Mouse (Mus musculus): Measurements from ENCODE around the gene Gpr156. TPM values are rescaled to one million over a fixed set of nuclear protein-coding genes. Genes with fewer than 3 reads are reported as not detected.

Gpr156 gene
- polyA plus RNA-seq, 1 experiment from 2014 or later = 4.0 TPM

DNA sequence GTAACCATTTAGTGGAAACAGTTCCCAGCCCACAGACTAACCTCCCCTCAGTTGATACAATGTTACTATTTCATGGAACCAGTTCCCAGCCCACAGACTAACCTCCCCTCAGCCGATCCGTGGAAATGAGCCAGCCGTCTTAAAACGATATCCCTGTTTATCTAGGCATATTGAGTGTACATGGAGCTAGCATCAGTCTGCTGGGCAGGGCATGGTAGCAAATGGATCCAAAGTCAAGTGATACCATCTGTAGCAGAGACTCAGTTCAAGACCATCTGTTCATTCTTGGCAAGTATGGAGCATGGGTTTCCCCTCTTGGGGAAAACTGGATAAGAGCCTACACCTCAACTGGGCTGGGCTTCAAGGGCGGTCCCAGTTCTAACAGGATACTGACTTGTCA is 128.3 kb downstream of the Gpr156 start:
- 81% methylated on average over 5 of the region's 5 CpGs for WGBS
- Histone ChIP-seq H3K4me2 (no peak overlapping the region), H3K36me3 (no peaks in the 10 kb centered on the region), H3K27me3 (replicated peaks) (no peaks in the 10 kb centered on the region), H3K4me3 (replicated peaks) (no peak overlapping the region), H3K9me3 (replicated peaks) (no peaks in the 10 kb centered on the region), H3K4me1 (0 out of 2 replicates have a peak, but pooled peaks cover 4% of the 10 kb centered on the region), H3K9ac (replicated peaks) (no peak overlapping the region), H3K27ac (replicated peaks) (no peak overlapping the region)
- no peak for ATAC-seq (ENCODE audit: low FRiP score)

DNA sequence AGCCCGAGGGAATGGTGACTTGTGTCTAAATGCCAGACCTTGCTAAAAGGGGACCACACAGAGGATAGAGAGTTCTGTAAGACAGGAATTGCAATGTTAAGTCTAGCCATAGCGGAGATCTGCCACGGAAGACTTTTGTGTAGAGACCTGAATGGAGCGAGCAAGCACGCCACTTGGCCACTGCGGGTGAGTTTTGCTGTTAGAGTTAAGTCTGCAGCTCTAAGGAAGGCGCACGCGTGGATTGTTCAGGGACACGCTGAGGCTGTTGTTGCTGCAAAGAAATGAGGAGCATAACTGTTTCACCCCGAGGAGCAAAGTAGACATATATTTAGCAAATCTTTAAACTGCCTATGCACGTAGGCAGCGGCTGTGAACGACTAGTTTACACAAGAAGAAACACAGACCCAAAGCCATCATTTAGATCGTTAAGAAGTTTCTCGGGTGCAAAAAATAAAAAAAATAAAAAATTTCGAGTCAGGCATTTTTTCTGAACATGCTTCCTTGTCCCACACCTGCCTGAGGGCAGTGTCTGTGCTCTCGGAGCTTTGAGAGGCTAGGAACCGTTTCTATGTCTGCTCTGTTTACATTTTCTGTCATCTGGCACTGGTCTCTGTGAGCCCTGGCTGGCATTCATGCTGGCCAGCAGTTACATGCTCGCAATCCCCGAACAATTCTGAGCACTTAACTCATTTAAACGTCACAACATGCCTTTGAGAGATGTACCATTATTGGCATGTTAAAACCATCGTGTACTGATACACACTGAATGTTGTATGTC is 131.7 kb downstream of the Gpr156 start:
- H3K4me1 ChIP-seq = 0 out of 2 replicates have a peak, but pooled peaks cover 4% of the 10 kb centered on the region
- no peak for ATAC-seq (ENCODE audit: low FRiP score)
- H3K9ac ChIP-seq (replicated peaks) = no peak overlapping the region
- no peaks in the 10 kb centered on the region for H3K27me3 ChIP-seq (replicated peaks)
- 71% methylated on average over 23 of the region's 23 CpGs for WGBS
- no peaks in the 10 kb centered on the region for H3K36me3 ChIP-seq
- H3K27ac ChIP-seq (replicated peaks) = no peak overlapping the region
- peak overlapping the region; percentile 4; the same call in 1 of the 2 replicates for H3K4me2 ChIP-seq
- H3K4me3 ChIP-seq (replicated peaks) = no peak overlapping the region
- H3K9me3 ChIP-seq (replicated peaks) = no peaks in the 10 kb centered on the region

Other genes starting within 250 kb of the Gpr156 start
- gene Fstl1, start 139.6 kb upstream of the Gpr156 start, polyA plus RNA-seq (2015; fragmentation: Nextera tagmentation; extraction: Ambion mirVana) = 123 and 145 TPM in 2 replicates
- gene Gm36028, start 55.4 kb upstream of the Gpr156 start, polyA plus RNA-seq (2015; fragmentation: Nextera tagmentation; extraction: Ambion mirVana) = 0.15 TPM in 1 of 2 replicates, not detected in the other
- gene Lrrc58, start 48.1 kb upstream of the Gpr156 start, polyA plus RNA-seq (2015; fragmentation: Nextera tagmentation; extraction: Ambion mirVana) = 45.3 and 46.1 TPM in 2 replicates
- gene Gsk3b, start 172.5 kb downstream of the Gpr156 start, polyA plus RNA-seq (2015; fragmentation: Nextera tagmentation; extraction: Ambion mirVana) = 130 and 145 TPM in 2 replicates